Mouse (Mus musculus) ES-E14 (cell line): ENCODE data around the gene Syt8.

Experiments
- CHD2 ChIP-seq: IDR thresholded peaks from 2 replicates; pipeline ENCODE4 v1.6.1; 2014; ENCODE audit warnings: mild to moderate bottlenecking, low read depth, low read length, inconsistent platforms
- HCFC1 ChIP-seq: IDR thresholded peaks from 2 replicates; pipeline ENCODE4 v1.6.1; 2012; ENCODE audit warnings: low read length, inconsistent platforms, borderline replicate concordance; ENCODE audit not compliant: insufficient read depth
- MAFK ChIP-seq: IDR thresholded peaks from 2 replicates; pipeline ENCODE4 v1.6.1; 2014; ENCODE audit warnings: mild to moderate bottlenecking, low read depth, low read length, inconsistent platforms; ENCODE audit not compliant: insufficient read depth
- ZC3H11A ChIP-seq: IDR thresholded peaks from 2 replicates; pipeline ENCODE4 v1.6.1; 2012; ENCODE audit warnings: low read depth, mild to moderate bottlenecking, inconsistent platforms, low read length, borderline replicate concordance
- ZNF384 ChIP-seq: IDR thresholded peaks from 2 replicates; pipeline ENCODE4 v1.6.1; 2012; ENCODE audit warnings: low read depth, low read length, inconsistent platforms

- TF ChIP-seq HCFC1, result no peak
- TF ChIP-seq MAFK, result peak; percentile 78
- no peak for TF ChIP-seq ZNF384
- no peak for TF ChIP-seq CHD2
- no peak for TF ChIP-seq ZC3H11A
Measured at GRCm38 (mm10) chr7:142460636-142461077, 26.0 kb downstream of the Syt8 start, which contains the start of gene Lsp1.
